Mouse (Mus musculus) kidney, adult 2 months (tissue): ENCODE measurements around the gene Cela3b.

Experiments
- CTCF ChIP-seq: fragments of 200-500 bp; conservative IDR thresholded peaks from 2 replicates; pipeline ENCODE4 v1.5.1; 2011; ENCODE audit warnings: low read depth, mild to moderate bottlenecking, control low read depth, low read length, moderate library complexity, mixed read lengths; ENCODE audit not compliant: insufficient read depth, insufficient read length
- POLR2A ChIP-seq: fragments of 200-500 bp; IDR thresholded peaks from one replicate; pipeline ENCODE4 v1.6.1; 2011; ENCODE audit warnings: low read depth, low read length, control low read depth

DNA sequence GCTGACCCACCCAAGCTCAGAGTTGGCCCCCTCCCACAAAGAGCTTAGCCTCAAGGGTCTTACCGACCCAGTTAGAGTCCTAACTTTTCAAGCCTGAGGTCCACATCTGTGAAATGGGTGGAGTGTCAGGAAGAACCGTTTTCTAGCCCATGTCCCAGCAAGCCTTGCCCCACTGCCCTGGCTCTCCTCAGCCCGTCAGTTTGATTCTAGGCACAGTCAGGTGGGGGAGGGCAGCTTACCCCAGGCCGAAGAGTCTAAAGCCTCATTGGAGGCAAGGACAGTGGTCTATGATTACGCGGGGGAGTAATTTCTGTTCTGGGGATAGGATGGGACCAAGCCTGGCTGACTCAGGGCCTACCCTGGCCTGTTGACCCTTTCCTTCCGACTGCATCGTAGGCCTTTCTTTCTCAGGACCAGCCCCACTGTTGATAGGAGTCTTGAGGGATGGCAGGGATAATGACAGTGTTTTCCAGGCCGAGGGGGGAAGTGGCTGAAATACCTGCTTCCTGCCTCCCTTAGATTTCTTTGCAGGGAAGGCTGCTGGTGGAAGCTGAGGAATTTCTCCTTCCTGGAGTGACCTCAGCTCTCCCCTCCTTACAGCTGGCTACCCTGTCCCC, 40.5 kb upstream of the Cela3b start:
- TF ChIP-seq CTCF (no peak), POLR2A (no peak)
